Comparison of ENCODE assay signal across 8 mouse cellular contexts in genomic region chr8:119345029-119345682, GRCm38 (mm10). TPM values are rescaled to one million over a fixed set of nuclear protein-coding genes. Genes with fewer than 3 reads are reported as not detected.
DNase-seq lines count a peak whose midpoint lies in the region; ATAC-seq and TF ChIP-seq lines count a peak whose summit lies in the region.

No protein-coding gene starts in this region.

- H3K27me3 ChIP-seq in lung, embryonic 14.5 days (ENCODE audit: insufficient read depth, low read length): no peaks in the 10 kb centered on the region
- no peaks in the 10 kb centered on the region; the same call in 1 of the 2 replicates for H3K27me3 ChIP-seq in forebrain, embryonic 16.5 days (replicated peaks; ENCODE audit: control insufficient read depth, insufficient read depth, low read length)
- no peaks in the 10 kb centered on the region for H3K27me3 ChIP-seq in liver, adult 2 months (ENCODE audit: control insufficient read depth, insufficient read depth, low read length)
- H3K27me3 ChIP-seq in stomach, embryonic 15.5 days (replicated peaks): 0 out of 2 replicates have a peak, but pooled peaks cover 4% of the 10 kb centered on the region

- no peak for TF ChIP-seq POLR2A in bone marrow, adult 2 months (IDR thresholded peaks at IDR 0.05; ENCODE audit: borderline replicate concordance, control insufficient read depth, low read depth, low read length)
- no peak for TF ChIP-seq POLR2A in liver, adult 2 months (IDR thresholded peaks at IDR 0.05; ENCODE audit: extremely low read depth, insufficient read depth, low read length)

- peaks cover 35% of the 10 kb centered on the region for H3K36me3 ChIP-seq in lung, embryonic 14.5 days (ENCODE audit: insufficient read depth)
- H3K36me3 ChIP-seq in forebrain, embryonic 16.5 days (ENCODE audit: control insufficient read depth, insufficient read depth): peaks cover 25% of the 10 kb centered on the region
- H3K36me3 ChIP-seq in liver, adult 2 months (ENCODE audit: control insufficient read depth, insufficient read depth, low read length): peaks cover 11% of the 10 kb centered on the region; the same call in 1 of the 2 replicates
- H3K36me3 ChIP-seq in stomach, embryonic 15.5 days: peaks cover 28% of the 10 kb centered on the region

- peaks cover 6% of the 10 kb centered on the region; the same call in 1 of the 2 replicates for H3K79me2 ChIP-seq in liver, adult 2 months (ENCODE audit: control insufficient read depth, insufficient read depth, low read length)

- peak overlapping the region; percentile 73 for H3K4me2 ChIP-seq in lung, embryonic 14.5 days
- H3K4me2 ChIP-seq in forebrain, embryonic 16.5 days (ENCODE audit: low read length): peak overlapping the region; percentile 57
- H3K4me2 ChIP-seq in stomach, embryonic 15.5 days: peak overlapping the region; percentile 66

- H3K4me1 ChIP-seq in lung, embryonic 14.5 days (ENCODE audit: insufficient read depth): no peaks in the 10 kb centered on the region
- H3K4me1 ChIP-seq in bone marrow, adult 2 months (ENCODE audit: control insufficient read depth, insufficient read depth, low read length): peaks cover 2% of the 10 kb centered on the region; the same call in 1 of the 2 replicates
- H3K4me1 ChIP-seq in forebrain, embryonic 16.5 days (replicated peaks; ENCODE audit: control insufficient read depth, insufficient read depth, low read length): peaks cover 14% of the 10 kb centered on the region
- H3K4me1 ChIP-seq in liver, adult 2 months (ENCODE audit: control insufficient read depth, insufficient read depth, low read length): peaks cover 3% of the 10 kb centered on the region; the same call in 1 of the 2 replicates
- H3K4me1 ChIP-seq in stomach, embryonic 15.5 days: peaks cover 7% of the 10 kb centered on the region

- no peak for TF ChIP-seq CTCF in lung, embryonic 14.5 days (IDR thresholded peaks at IDR 0.05; ENCODE audit: low read depth)
- no peak for TF ChIP-seq CTCF in bone marrow, adult 2 months (IDR thresholded peaks at IDR 0.05; ENCODE audit: control insufficient read depth, insufficient read depth, low read length)
- TF ChIP-seq CTCF in liver, adult 2 months (IDR thresholded peaks at IDR 0.05; ENCODE audit: low read depth, low read length): 0 out of 2 replicates have a peak, but pooled peaks have one; percentile 2

- no peak overlapping the region for H3K27ac ChIP-seq in lung, embryonic 14.5 days (ENCODE audit: low read depth)
- H3K27ac ChIP-seq in bone marrow, adult 2 months (ENCODE audit: control insufficient read depth, insufficient read depth, low read depth, low read length, poor library complexity): no peak overlapping the region
- H3K27ac ChIP-seq in forebrain, embryonic 16.5 days (ENCODE audit: low read length): no peak overlapping the region
- no peak overlapping the region for H3K27ac ChIP-seq in liver, adult 2 months (replicated peaks; ENCODE audit: insufficient read depth, low read depth, low read length)
- no peak overlapping the region for H3K27ac ChIP-seq in stomach, embryonic 15.5 days

- peak; percentile 16 for DNase-seq in lung, embryonic 14.5 days
- DNase-seq in lung, adult 18-20 months: no peak
- no peak for DNase-seq in liver, adult 2 months (ENCODE audit: extremely low read depth, low read depth, low spot score)
- no peak for DNase-seq in layer of hippocampus, adult 9-11 months
- DNase-seq in frontal cortex, postnatal 14 days (ENCODE audit: low spot score in 2 of 2): no peak

- 44% methylated on average over 22 of the region's 22 CpGs for whole genome bisulfite sequencing in lung, embryonic 14.5 days
- WGBS in bone marrow, adult 2 months: 27% methylated on average over 22 of the region's 22 CpGs
- WGBS in forebrain, embryonic 16.5 days: 52% methylated on average over 22 of the region's 22 CpGs
- 41% methylated on average over 22 of the region's 22 CpGs for WGBS in liver, adult 2 months
- WGBS in stomach, embryonic 15.5 days: 44% methylated on average over 22 of the region's 22 CpGs

- peak overlapping the region; percentile 99 for H3K4me3 ChIP-seq in lung, embryonic 14.5 days (ENCODE audit: low read depth, low read length)
- H3K4me3 ChIP-seq in bone marrow, adult 2 months (replicated peaks; ENCODE audit: control insufficient read depth, low read depth, low read length): peak overlapping the region; percentile 83
- H3K4me3 ChIP-seq in forebrain, embryonic 16.5 days (replicated peaks; ENCODE audit: low read length): peak overlapping the region; percentile 97
- H3K4me3 ChIP-seq in liver, adult 2 months (ENCODE audit: insufficient read depth, low read depth, low read length): peak overlapping the region; percentile 79
- H3K4me3 ChIP-seq in stomach, embryonic 15.5 days (replicated peaks): peak overlapping the region; percentile 95

- H3K9ac ChIP-seq in lung, embryonic 14.5 days: peak overlapping the region; percentile 92
- peak overlapping the region; percentile 98 for H3K9ac ChIP-seq in forebrain, embryonic 16.5 days (replicated peaks; ENCODE audit: low read depth, low read length)
- peak overlapping the region; percentile 84 for H3K9ac ChIP-seq in liver, adult 2 months (ENCODE audit: low read depth, low read length)
- peak overlapping the region; percentile 92 for H3K9ac ChIP-seq in stomach, embryonic 15.5 days

- no peak for ATAC-seq in lung, embryonic 14.5 days (ENCODE audit: insufficient read depth)
- ATAC-seq in forebrain, embryonic 16.5 days: no peak
- no peak for ATAC-seq in stomach, embryonic 15.5 days (ENCODE audit: insufficient read depth, low FRiP score, low read depth)

- 0 out of 2 replicates have a peak, but pooled peaks cover 4% of the 10 kb centered on the region for H3K9me3 ChIP-seq in lung, embryonic 14.5 days (ENCODE audit: low read depth, low read length)
- H3K9me3 ChIP-seq in forebrain, embryonic 16.5 days (ENCODE audit: control insufficient read depth, low read length): peaks cover 3% of the 10 kb centered on the region; the same call in 1 of the 2 replicates
- no peaks in the 10 kb centered on the region for H3K9me3 ChIP-seq in stomach, embryonic 15.5 days

RNA-seq across cellular contexts. Expression of gene Hsbp1, which starts 0.9 kb away (rescaled TPM):
- 300 and 304 TPM in 2 replicates for polyA plus RNA-seq in lung, embryonic 14.5 days (2014; fragmentation: Nextera tagmentation; extraction: Ambion mirVana)
- polyA plus RNA-seq in bone marrow, adult 2 months (2011; ENCODE audit: insufficient read depth, insufficient read length, low replicate concordance, missing spikeins): 45.8 and 78.0 TPM in 2 replicates
- 608 and 664 TPM in 2 replicates for polyA plus RNA-seq in forebrain, embryonic 16.5 days (2015; fragmentation: Nextera tagmentation; extraction: Ambion mirVana)
- 62.1 and 69.2 TPM in 2 replicates for total RNA-seq in liver, adult 2 months (2014; rRNA removed)
- 65.3 and 82.8 TPM in 2 replicates for polyA plus RNA-seq in liver, adult 2 months (2012; rRNA removed)
- polyA plus RNA-seq in stomach, embryonic 15.5 days (2015; fragmentation: Nextera tagmentation; extraction: Ambion mirVana): 282 and 298 TPM in 2 replicates

RNA-seq across cellular contexts. Expression of gene Mlycd, which starts 49.5 kb away (rescaled TPM):
- polyA plus RNA-seq in lung, embryonic 14.5 days (2014; fragmentation: Nextera tagmentation; extraction: Ambion mirVana): 11.8 and 14.0 TPM in 2 replicates
- 4.7 and 5.9 TPM in 2 replicates for polyA plus RNA-seq in bone marrow, adult 2 months (2011; ENCODE audit: insufficient read depth, insufficient read length, low replicate concordance, missing spikeins)
- polyA plus RNA-seq in forebrain, embryonic 16.5 days (2015; fragmentation: Nextera tagmentation; extraction: Ambion mirVana): 13.0 and 13.9 TPM in 2 replicates
- total RNA-seq in liver, adult 2 months (2014; rRNA removed): 57.3 and 68.1 TPM in 2 replicates
- 112 and 115 TPM in 2 replicates for polyA plus RNA-seq in liver, adult 2 months (2012; rRNA removed)
- 18.0 and 21.4 TPM in 2 replicates for polyA plus RNA-seq in stomach, embryonic 15.5 days (2015; fragmentation: Nextera tagmentation; extraction: Ambion mirVana)
